Mouse (Mus musculus): ENCODE data around the gene Olfr615. TPM values are rescaled to one million over a fixed set of nuclear protein-coding genes. Genes with fewer than 3 reads are reported as not detected.
"Not testable (repeated sequence)": the region's sequence is repeated elsewhere in the genome, so short reads cannot be mapped to it uniquely, and the experiment has no call there.

Olfr615 gene
- not detected for total RNA-seq (2021)

- intact Hi-C loops (cut with DNase I), result no loop called here
- DNase-seq (ENCODE audit: extremely low spot score in 1 of 2, low spot score in 2 of 2), result no peak
These were observed at the start of gene Olfr615 for GRCm38 (mm10) chr7:103555779-103556178. Olfr615 (plus strand) TSS chr7:103556079.

GRCm38 (mm10) chr7:103512022-103512421 lies 43.9 kb upstream of the Olfr615 start, which contains the start of gene Olfr610:
Olfr610 (minus strand) TSS chr7:103512122.
- intact Hi-C loops (cut with DNase I), result no loop called here
- DNase-seq (ENCODE audit: extremely low spot score in 1 of 2, low spot score in 2 of 2), result no peak

- DNase-seq (ENCODE audit: extremely low spot score in 1 of 2, low spot score in 2 of 2); intact Hi-C loops (cut with DNase I): not testable (repeated sequence)
These were observed 35.1 kb upstream of the Olfr615 start, which contains the start of gene Olfr611 for GRCm38 (mm10) chr7:103520746-103521145. Olfr611 (minus strand) TSS chr7:103520846.

- DNase-seq (ENCODE audit: extremely low spot score in 1 of 2, low spot score in 2 of 2); intact Hi-C loops (cut with DNase I): not testable (repeated sequence)
These were observed 13.3 kb upstream of the Olfr615 start, which contains the start of gene Olfr612 for GRCm38 (mm10) chr7:103542617-103543016. Olfr612 (minus strand) TSS chr7:103542717.

- intact Hi-C loops (cut with DNase I), result no loop called here
- DNase-seq (ENCODE audit: extremely low spot score in 1 of 2, low spot score in 2 of 2), result no peak
These were observed 8.1 kb upstream of the Olfr615 start, which contains the start of gene Olfr613 for GRCm38 (mm10) chr7:103547774-103548173. Olfr613 (plus strand) TSS chr7:103548074.

GRCm38 (mm10) chr7:103569043-103569442 lies 13.2 kb downstream of the Olfr615 start, which contains the start of gene Olfr616:
Olfr616 (minus strand) TSS chr7:103569143.
- intact Hi-C loops (cut with DNase I), result no loop called here
- no peak for DNase-seq (ENCODE audit: extremely low spot score in 1 of 2, low spot score in 2 of 2)

- no peak for DNase-seq (ENCODE audit: extremely low spot score in 1 of 2, low spot score in 2 of 2)
- intact Hi-C loops (cut with DNase I), result no loop called here
These were observed 16.9 kb downstream of the Olfr615 start, which contains the start of gene Olfr617 for GRCm38 (mm10) chr7:103572761-103573160. Olfr617 (plus strand) TSS chr7:103573061.

- intact Hi-C loops (cut with DNase I), result no loop called here
These were observed 33.9 kb downstream of the Olfr615 start, which contains the start of gene Olfr618 for GRCm38 (mm10) chr7:103589803-103590202. Olfr618 (plus strand) TSS chr7:103590103.

GRCm38 (mm10) chr7:103600275-103600674 lies 44.4 kb downstream of the Olfr615 start, which contains the start of gene Olfr619:
Olfr619 (plus strand) TSS chr7:103600575.
- intact Hi-C loops (cut with DNase I), result no loop called here
- DNase-seq (ENCODE audit: extremely low spot score in 1 of 2, low spot score in 2 of 2), result no peak

More at GRCm38 (mm10) chr7:103589803-103590202, 33.9 kb downstream of the Olfr615 start, which contains the start of gene Olfr618:
- DNase-seq (ENCODE audit: extremely low spot score in 1 of 2, low spot score in 2 of 2), result no peak

- intact Hi-C loops (cut with DNase I), result no loop called here
- DNase-seq (ENCODE audit: extremely low spot score in 1 of 2, low spot score in 2 of 2), result no peak
These were observed 51.5 kb downstream of the Olfr615 start for GRCm38 (mm10) chr7:103607425-103607824.

GRCm38 (mm10) chr7:103612434-103612833 lies 56.6 kb downstream of the Olfr615 start, which contains the start of gene Olfr620:
Olfr620 (minus strand) TSS chr7:103612534.
- no peak for DNase-seq (ENCODE audit: extremely low spot score in 1 of 2, low spot score in 2 of 2)
- intact Hi-C loops (cut with DNase I), result no loop called here

Small RNA genes lying within 50 kb of the gene (microRNA-seq; reads per million reads assigned to microRNA genes)
- gene Gm26506, result not detected

Other genes starting within 250 kb of the Olfr615 start
- not detected for gene Olfr597, start 239.8 kb upstream of the Olfr615 start, total RNA-seq (2021)
- gene Olfr598, start 232.5 kb upstream of the Olfr615 start, total RNA-seq (2021), result not detected
- gene Olfr599, start 220.2 kb upstream of the Olfr615 start, total RNA-seq (2021), result not detected
- gene Olfr600, start 206.4 kb upstream of the Olfr615 start, total RNA-seq (2021), result not detected
- gene Olfr601, start 193.4 kb upstream of the Olfr615 start, total RNA-seq (2021), result not detected
- gene Olfr603, start 169.9 kb upstream of the Olfr615 start, total RNA-seq (2021), result not detected
- not detected for gene Usp17lc, start 141.0 kb upstream of the Olfr615 start, total RNA-seq (2021)
- not detected for gene Olfr605, start 110.6 kb upstream of the Olfr615 start, total RNA-seq (2021)
- gene Olfr606, start 107.0 kb upstream of the Olfr615 start, total RNA-seq (2021), result not detected
- gene Olfr607, start 91.9 kb upstream of the Olfr615 start, total RNA-seq (2021), result not detected
- gene Olfr608, start 86.2 kb upstream of the Olfr615 start, total RNA-seq (2021), result not detected
- not detected for gene Olfr609, start 58.0 kb upstream of the Olfr615 start, total RNA-seq (2021)
- gene Olfr610, start 44.0 kb upstream of the Olfr615 start, total RNA-seq (2021), result not detected
- not detected for gene Olfr611, start 35.2 kb upstream of the Olfr615 start, total RNA-seq (2021)
- not detected for gene Olfr612, start 13.4 kb upstream of the Olfr615 start, total RNA-seq (2021)
- not detected for gene Olfr613, start 8.0 kb upstream of the Olfr615 start, total RNA-seq (2021)
- gene Olfr616, start 13.1 kb downstream of the Olfr615 start, total RNA-seq (2021), result not detected
- gene Olfr617, start 17.0 kb downstream of the Olfr615 start, total RNA-seq (2021), result not detected
- gene Olfr618, start 34.0 kb downstream of the Olfr615 start, total RNA-seq (2021), result not detected
- gene Olfr619, start 44.5 kb downstream of the Olfr615 start, total RNA-seq (2021), result not detected
- gene Olfr620, start 56.5 kb downstream of the Olfr615 start, total RNA-seq (2021), result not detected
- gene Olfr622, start 86.6 kb downstream of the Olfr615 start, total RNA-seq (2021), result not detected
- not detected for gene Olfr623, start 107.6 kb downstream of the Olfr615 start, total RNA-seq (2021)
- gene Olfr624, start 115.1 kb downstream of the Olfr615 start, total RNA-seq (2021), result not detected
- not detected for gene Olfr625-ps1, start 126.6 kb downstream of the Olfr615 start, total RNA-seq (2021)
- gene Olfr243, start 158.6 kb downstream of the Olfr615 start, total RNA-seq (2021), result not detected
- not detected for gene Olfr628, start 174.3 kb downstream of the Olfr615 start, total RNA-seq (2021)
- not detected for gene Olfr629, start 188.9 kb downstream of the Olfr615 start, total RNA-seq (2021)
- not detected for gene Olfr630, start 201.3 kb downstream of the Olfr615 start, total RNA-seq (2021)
- not detected for gene Olfr69, start 215.5 kb downstream of the Olfr615 start, total RNA-seq (2021)
- gene Olfr68, start 223.6 kb downstream of the Olfr615 start, total RNA-seq (2021), result not detected
- gene Olfr67, start 235.7 kb downstream of the Olfr615 start, total RNA-seq (2021), result not detected